Mouse (Mus musculus): ENCODE measurements at regions not wholly inside any gene's neighbourhood (a gene's known extent, or its start where the extent isn't known, plus 50 kb on each side); places are given as distances from the start of the nearest gene placed in this dataset.

GRCm38 (mm10) chr13:72023666-72024065, 60.1 kb upstream of the Irx1 start:
- DNase-seq (ENCODE audit: low spot score in 2 of 2): peak; percentile 3 to 21

DNA sequence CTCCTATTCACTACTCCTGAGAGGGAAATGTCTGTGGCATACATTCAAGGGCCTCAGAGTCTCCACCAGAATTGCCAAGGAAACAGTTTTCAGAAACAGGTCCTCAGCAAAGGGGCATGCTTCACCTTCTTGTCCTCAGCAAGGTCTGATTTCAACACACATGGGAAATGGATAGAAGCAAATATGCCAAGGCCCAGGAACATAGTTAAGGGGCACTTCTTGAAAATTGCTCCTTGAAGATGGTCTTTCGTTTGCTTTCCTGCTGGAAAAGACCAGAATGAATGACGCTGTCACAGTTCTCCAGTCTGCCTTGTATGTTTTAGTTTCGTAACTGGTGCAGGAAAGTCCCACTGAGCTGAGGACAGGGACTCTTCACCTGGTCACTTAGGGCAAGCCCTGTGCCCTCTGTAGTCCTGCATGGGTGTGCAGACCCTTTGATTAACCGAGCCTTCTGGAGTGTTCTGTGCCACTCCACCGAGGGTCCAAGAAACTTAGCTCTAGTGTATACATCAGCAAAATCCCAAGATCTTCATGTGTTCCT, 80.5 kb upstream of the Irx1 start:
- DNase-seq (ENCODE audit: low spot score in 2 of 2): no peak

DNA sequence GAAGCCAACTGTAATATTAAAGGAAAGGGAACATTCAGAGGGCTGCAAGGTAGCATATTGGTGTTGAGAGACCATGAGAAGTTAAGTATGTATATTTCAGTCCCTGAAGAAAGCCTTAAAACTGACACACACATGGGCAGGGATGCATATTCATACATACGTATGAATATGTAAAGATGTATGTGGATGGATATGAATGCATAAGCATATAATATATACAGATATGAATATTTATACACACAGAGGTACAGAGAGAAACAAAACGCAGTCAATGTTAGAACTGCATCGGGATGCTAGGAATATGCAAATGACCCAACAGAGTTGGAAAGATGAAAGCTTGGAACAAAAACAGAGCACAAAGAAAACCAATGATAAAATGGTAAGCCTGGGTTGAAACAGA, 92.9 kb upstream of the Irx1 start:
- DNase-seq (ENCODE audit: low spot score in 2 of 2): no peak

GRCm38 (mm10) chr13:72061659-72062058, 98.1 kb upstream of the Irx1 start:
- DNase-seq (ENCODE audit: low spot score in 2 of 2): no peak

- no peak for DNase-seq (ENCODE audit: low spot score in 2 of 2)
Observed at GRCm38 (mm10) chr13:72063278-72063761, 99.8 kb upstream of the Irx1 start.

GRCm38 (mm10) chr13:72096585-72096984, 133.1 kb upstream of the Irx1 start:
- DNase-seq (ENCODE audit: low spot score in 2 of 2): no peak

DNA sequence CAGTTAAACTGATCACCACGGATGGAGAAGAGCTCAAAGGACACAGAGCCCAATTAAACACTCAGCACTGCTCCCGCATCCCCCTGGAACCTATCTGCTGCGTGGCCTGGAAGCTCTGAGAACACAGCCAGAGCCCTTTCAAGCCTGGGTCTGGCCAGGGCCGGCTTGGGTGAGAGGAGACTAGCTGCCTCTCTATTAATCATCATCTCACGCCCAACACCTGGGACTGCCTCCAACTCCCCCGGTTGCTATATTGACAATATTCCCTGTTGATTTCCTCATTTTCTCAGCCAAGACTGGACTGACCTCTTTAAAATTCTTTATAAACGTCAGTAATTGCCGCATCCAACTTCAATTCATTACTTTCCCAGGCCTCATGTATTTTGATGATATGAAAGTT, 133.7 kb upstream of the Irx1 start:
- DNase-seq (ENCODE audit: low spot score in 2 of 2): no peak

- no peak for DNase-seq (ENCODE audit: low spot score in 2 of 2)
Observed at GRCm38 (mm10) chr13:72097811-72098210, 134.3 kb upstream of the Irx1 start.

- no peak for DNase-seq (ENCODE audit: low spot score in 2 of 2)
Observed at GRCm38 (mm10) chr13:72100741-72101140, 137.2 kb upstream of the Irx1 start.

- DNase-seq (ENCODE audit: low spot score in 2 of 2): no peak
Observed at GRCm38 (mm10) chr13:72108666-72109065, 145.1 kb upstream of the Irx1 start.

GRCm38 (mm10) chr13:72113942-72114341, 150.4 kb upstream of the Irx1 start:
- no peak for DNase-seq (ENCODE audit: low spot score in 2 of 2)

DNA sequence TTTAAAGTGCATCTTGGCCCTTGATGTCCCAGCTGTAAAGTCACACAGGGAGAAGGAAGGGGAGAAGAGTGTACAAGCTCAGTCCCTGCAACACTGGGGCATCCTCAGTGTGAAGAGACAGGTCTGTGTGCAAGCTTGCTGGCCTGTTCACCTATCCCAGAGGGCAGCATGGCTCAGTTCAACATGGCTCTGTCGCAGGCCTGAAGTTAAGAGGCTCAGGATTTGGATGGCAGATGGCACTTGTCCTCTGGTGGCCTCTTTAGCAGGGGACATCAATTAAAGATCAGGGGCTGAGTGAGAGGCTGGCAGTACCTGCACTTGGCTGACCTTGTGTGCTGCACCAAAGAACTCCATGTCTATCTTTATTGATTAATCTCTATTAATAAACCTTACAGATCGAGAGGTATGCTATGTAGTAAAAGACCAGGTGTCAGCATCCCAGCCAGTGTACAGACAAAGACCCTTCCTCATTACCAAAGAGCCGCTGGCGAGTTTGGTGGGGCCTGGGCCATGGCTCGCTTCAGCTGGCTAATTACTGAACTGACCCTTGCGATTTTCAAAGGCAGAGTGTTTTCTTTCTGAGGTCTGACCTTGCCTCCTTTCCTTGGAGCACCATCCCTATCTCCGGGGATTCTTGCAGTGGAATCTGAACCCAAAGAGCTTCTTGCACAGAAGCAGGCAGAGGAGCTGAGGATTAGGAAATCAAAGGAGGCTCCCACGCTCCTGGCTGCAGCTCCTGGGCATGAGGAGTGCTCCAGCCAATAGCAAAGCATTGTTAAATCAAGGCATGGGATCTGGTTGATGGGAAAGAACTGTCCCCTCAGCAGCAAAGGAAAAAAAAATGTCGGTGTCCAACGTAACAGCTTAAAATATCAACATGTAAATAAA, 151.5 kb upstream of the Irx1 start:
- no peak for DNase-seq (ENCODE audit: low spot score in 2 of 2)

- DNase-seq (ENCODE audit: low spot score in 2 of 2): no peak
Observed at GRCm38 (mm10) chr13:72120467-72120866, 156.9 kb upstream of the Irx1 start.

DNA sequence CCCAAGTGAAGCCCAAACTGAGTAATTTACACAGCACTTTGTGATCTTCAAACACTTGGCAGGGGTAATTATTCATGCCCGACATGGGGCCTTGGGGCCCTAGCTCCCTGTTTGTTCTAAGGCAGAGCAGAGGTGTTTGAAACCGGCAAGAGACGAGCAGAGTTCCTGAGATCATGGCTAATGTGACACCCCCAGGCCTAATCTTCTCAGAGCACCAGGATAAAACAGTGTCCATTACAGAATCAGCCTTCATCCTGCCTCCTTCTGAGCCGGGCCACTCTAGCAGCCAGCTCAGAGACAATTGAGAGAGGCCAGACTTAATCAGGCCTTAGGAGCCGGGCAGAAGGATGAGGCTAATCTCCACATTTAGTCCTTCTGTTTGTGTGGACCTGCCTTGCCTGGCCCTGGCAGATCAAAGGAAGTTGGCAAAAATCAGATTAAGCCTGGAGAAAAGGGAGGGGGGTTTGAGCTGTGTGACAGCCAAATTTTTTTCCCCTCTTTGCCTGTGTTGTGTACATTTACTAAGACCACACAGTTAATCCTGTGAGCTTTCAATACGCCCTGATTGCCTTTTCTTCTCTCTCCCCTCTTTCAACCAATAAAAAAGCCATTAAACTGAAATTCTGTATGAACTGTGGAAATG, 157.5 kb upstream of the Irx1 start:
- DNase-seq (ENCODE audit: low spot score in 2 of 2): no peak

DNA sequence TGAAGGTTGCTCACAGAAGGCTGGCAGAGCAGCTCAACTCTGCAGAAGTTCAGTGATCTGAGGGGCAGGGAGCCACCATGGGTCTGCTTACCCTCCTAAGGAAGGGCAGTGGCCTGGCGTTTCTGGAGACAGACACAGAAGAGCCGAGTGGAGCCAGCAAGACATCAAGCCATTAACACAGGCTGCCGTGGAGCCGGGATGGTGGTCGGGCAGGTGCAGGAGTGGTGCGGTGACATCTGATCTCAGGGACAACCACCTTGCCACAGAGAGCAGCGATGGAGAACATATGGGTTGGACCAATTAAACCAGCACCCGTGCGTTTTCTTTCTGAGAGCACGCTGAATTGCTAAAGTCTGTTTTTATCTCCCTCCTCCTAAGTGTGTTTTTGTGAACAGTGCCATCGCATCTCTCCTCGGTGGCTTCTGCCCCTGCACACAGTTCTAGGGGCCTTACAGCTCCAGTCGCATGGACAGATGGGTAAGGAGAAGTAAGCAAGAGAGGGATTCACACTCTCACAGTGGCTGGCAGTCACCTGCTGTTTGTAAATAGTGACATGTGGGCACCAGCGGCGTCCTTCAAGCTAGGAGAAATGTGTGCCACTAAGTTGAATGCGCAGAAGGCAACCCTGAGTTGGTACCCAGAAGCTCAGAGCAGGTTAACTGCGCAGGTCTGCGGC, 158.2 kb upstream of the Irx1 start:
- DNase-seq (ENCODE audit: low spot score in 2 of 2): no peak

DNA sequence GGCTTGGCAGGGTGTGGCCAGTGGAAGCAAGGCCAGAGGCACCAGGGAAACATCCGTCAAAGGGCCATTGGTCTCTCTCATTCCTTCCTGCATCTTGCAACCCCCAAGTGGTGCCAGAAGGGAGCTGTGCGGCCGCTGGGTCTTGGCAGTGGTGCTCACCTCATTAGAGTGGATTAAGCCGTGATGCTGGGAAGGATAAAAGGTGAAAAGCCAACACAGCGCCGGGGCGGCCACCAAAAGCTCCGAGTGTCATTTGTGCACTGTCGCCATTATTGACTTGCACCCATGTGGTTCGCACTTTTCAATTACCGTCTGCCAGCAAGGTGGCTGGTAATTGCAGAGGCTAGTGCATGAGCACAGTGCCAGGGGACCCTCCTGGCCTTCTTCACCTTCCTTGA, 158.7 kb upstream of the Irx1 start:
- DNase-seq (ENCODE audit: low spot score in 2 of 2): no peak

GRCm38 (mm10) chr13:72128306-72128705, 164.8 kb upstream of the Irx1 start:
- DNase-seq (ENCODE audit: low spot score in 2 of 2): no peak

DNA sequence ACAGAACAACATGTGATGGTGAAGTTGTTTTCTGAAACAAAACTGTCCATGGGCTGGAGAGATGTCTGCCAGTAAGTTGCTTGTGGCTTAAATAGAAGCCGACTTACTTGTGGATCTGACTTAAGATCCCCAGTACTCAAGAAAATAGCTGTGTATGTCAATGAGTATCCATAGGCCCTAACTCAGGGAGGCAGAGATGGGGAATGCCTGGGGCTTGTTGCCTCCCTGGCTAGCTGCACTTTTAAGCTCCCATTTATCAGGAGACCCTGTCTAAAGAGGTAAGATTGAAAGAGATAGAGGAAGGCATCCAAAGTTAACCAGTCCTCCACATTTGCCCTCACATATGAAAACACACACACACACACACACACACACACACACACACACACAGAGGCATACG, 167.8 kb upstream of the Irx1 start:
- no peak for DNase-seq (ENCODE audit: low spot score in 2 of 2)

DNA sequence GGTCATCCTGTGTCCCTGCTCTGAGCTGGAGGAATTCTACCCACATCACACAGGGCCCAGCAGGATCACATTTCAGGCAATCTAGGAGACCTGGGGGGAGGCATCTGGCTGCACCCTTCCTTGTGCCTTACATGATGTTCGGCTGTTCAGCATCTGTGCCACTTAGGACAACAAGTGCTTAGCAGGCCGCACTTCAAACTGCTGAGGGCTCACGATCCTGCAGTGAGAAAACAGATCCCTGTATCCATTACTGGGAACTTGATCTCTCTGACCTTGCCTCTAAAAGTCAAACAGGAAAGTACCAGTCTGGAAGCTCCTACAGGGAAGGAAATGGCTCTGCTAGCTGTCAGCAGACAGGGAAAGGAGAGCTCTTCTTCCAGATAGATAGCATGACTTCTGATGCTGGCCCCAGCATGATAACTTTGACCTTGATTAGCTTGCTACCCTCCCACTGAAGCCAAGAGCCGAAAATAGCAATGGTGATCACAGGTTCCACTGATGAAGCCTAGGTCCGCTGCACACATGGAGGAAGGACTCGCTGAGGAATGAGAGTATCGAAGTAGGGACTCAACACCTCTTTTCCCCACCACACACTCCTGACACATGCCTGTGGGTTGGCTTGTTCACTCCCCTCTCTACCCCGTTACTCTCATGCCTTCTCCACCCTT, 170.7 kb upstream of the Irx1 start:
- peak; percentile 16 to 17 for DNase-seq (ENCODE audit: low spot score in 2 of 2)

GRCm38 (mm10) chr13:72166225-72166624, 202.7 kb upstream of the Irx1 start:
- DNase-seq (ENCODE audit: low spot score in 2 of 2): no peak

DNA sequence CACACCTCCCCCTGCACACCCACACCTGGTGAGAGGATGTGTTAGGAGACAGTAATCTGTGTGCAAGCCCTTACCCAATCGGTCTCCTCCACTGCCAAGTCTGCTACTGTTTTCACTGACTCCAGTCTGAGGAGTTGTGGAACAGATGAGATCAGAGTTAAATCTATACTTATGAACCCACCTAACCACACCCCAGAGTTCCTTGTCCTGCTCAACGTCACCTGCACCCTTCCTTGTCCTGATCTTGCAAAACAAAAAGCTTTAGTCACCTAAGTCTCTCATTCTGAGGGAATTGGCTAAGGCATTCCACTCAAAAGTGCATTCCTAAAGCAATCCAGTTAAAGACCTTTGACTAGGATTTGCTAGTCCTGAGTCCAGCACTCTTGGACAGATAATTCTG, 203.9 kb upstream of the Irx1 start:
- DNase-seq (ENCODE audit: low spot score in 2 of 2): no peak

DNA sequence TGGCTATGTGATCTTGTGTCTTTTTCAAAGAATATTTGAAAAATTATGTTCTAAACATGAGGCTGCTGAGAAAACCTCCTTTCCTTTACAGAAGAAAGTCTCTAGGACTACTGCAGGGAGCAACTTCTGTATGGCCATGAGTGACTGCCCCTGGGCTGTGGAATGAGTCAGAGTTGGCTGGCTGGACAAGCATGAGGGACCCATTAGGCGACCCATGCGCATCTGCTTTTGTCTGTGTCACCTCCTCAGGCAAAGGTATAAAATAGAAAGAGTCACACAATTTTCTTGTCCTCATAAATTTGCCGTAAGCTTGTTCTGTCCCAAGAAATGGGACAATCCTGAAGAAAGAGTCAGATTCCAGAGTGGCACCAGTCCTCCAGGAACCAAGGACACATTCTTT, 220.1 kb upstream of the Irx1 start:
- no peak for DNase-seq (ENCODE audit: low spot score in 2 of 2)
